Mouse (Mus musculus): ENCODE results near the gene Fig4.

The Fig4 gene

DNA sequence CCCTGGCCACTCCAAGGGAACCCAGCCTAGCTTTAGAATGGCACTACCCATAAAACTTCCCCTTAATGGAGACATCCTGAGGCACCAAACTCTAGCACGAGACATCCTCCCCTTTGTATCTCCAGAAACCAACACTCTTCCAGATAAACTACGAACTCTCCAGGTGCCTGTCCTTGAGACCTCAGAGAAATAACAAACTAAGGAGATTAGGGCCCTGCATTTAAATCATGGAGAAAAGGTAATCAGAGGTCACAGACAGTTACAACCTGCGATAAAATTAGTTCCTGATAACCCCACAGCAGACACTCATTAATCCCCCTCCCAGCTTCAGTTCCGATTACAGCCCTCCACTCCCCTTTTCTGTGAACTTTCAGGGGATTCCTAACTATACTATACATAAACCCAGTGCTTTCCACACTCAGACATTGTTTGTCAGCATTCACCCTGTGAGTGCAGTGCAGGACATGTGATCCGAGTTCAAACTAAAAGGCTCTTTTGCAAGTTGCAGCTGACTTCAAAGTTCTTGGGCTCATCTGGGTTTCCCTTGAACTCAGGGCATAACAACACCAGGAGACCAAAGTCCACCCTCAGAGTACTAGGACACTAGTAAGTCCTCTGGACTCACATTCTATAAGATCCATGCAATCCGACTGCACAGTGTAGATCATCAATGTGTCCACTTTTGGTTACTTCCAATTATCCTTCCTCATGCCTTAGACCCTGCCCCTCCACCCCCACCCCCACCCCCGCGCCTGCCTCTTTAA, 42.6 kb downstream of the Fig4 start:
- no peak for DNase-seq

DNA sequence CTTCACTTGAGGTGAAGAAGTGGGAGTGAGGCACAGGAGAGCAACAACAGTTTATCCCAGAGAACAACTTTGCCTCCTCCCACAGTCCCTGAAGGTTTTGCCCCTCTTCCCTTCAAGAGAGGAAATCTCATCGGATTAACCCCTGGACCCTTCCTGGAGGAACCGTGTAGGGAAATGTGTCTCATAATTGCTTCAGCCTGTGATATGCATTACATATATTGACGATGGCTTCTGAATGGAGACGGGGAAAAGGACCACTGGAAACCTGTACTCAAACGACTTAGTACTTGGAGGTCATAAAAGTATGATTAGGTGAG, 52.4 kb downstream of the Fig4 start:
- DNase-seq: no peak

DNA sequence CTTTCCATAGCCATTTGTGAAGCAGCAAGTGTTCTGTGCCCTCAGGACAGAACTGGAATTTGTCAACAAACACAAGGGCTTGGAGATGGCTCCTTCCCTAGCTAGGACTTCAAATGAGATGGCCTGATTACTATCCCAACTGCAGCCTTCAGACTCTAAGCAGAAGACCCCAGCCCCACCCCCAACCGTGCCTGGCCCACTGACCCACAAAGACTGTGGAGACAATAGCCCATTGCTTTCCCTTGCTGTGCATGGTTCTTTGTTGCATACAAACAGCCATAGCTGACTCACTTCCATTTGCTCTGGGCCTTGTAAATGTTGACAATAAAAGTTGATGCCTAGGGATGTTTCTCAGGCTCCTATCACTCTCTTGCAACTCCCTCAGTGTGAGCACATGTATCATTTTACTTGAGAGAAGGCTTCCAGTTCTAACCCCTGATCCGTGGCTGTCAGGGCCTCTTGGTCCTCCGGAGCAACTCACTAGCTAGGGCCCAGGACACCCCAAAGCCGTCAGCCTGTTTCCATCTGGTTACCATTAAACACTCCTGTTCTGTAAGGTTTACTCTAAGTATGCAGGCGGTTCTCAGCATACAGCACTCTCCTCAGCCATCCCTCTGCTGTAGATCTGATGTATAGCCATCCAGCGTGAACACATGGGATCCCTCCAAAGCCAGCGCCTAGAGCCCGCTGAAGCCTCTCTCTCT, 52.9 kb downstream of the Fig4 start:
- DNase-seq: no peak

DNA sequence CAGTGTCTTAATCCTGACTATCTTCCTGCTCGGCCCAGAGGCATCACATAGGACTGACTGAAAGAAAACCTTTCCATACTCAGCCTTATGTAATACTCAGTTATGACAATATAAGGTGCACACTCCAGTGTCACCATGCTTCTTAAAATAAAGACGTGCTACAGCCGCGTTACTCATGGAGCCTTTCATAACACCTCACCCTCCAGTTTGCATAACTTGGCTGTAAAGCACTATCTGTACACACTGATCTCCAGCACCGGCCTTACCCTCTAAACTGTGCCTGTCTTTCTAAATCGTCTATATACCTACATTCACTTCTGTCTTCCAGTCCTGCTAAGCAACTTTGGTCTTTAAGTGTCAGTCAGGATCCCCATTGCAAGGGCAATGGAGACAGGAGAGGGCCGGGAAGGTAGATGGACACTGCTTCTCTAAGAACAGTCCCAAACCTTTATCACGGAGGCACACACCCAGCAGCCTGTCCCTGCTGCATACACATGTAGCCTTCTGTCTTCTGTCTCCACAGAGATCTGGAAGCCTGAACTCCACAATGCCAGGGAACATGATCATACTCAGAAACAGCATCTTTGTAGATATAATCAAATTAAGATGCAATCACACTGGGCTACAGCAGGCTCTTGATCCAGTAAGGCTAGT, 53.9 kb downstream of the Fig4 start:
- DNase-seq: no peak

DNA sequence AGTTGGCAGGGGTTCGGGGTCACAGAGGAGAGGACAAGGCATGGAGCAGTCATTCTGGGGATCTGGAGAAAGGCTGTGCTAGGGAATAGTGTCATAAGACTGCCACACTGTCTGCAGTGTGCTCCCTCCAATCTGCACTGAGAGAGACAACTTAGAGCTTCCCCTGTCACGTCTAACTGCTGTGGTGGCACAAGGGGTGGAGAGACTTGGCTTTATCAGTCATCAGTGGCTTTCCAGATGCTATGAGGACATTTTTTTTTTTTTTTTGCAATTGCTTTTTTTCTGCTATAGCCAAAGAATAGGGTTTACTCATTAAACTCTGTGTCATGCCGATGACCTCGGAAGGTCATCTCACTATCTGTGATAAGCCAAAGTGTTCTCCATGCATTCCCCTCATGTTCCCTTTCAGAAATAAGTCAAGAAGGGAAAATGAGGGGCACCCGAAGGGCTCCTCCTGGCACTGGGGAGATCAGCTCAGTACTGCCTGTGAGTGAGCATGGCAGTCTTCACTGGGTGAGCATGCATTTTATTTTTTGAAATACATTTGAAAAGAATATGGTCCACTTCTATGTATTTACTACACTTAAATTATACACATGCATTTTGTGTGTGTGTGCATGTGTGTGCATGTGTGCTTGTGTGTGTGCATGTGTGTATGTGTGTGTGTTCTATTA, 55.1 kb downstream of the Fig4 start:
- no peak for DNase-seq

DNA sequence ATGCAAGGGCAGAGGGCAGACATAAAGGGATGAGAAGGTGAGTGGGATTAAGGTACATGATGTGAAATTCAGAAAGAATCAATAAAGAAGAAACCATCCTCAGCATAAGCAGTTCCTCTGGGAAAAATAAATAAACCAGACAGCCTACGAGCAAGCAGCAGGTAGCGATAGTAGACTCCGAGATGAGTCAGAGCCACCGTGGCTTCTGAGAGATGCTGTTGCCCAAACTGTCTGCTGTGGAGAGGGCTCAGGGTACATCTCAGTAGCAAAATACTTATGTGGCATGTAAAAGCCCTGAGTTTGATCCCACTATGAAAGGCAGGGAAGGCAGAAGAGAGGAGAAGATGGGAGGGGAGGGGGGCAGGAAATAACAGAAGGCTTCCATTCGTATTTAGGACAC, 56.9 kb downstream of the Fig4 start:
- no peak for DNase-seq

DNA sequence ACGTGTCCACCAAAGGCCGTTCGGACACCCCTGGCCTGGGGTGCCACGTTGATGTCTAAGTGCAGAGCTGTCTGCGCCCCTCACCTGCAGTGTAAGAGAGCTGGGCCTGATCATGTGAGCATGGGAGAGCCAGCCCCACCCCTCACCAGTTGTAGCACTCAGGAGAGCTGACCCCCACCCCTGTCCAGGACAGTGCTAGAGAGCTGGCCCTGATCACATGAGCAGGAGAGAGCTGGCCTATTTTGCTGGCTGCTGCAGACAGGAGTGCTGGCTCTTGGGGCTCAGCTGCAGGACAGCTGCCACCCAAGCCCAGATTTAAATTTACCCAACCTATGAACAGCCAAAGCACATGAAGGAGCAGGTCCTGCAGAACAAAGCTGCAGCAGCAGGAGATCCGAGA, 57.6 kb downstream of the Fig4 start:
- no peak for DNase-seq

DNA sequence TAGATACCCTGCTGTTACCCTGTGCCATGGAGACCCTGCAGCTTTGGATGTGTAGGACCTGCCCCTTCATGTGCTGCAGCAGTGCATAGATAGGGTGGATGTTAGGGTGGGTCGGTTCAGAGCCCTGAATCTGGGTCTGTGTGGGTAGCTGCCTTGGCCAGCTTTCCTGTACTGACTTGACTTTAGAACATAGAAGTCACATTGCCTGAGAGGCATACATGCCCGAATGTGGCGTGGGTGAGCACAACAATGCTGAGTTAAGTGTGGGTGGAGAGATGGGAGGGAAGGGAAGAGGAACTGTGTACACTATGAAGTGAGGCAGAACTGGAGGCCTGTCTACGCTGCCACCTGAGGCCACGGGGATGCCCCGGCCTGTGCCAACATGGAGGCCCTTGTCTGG, 58.0 kb downstream of the Fig4 start:
- DNase-seq: no peak

DNA sequence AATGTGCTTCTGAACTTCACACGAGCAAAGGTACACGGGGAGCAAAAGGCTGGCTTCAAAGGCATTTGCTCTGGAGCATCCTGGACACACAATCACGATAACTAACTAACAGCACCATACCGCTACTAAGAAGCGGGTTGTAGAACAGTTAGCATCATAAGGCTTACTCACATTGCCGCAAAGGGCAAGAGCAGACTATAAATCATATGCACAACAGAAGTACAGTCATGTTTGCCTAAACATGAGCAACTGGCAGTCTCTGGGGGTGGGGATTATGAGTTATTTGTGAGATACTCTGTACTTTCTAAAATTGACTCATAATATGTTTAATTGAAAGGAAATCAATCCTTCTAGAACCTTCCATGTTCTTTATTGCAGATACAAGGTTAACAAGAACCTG, 59.1 kb downstream of the Fig4 start:
- DNase-seq: no peak

DNA sequence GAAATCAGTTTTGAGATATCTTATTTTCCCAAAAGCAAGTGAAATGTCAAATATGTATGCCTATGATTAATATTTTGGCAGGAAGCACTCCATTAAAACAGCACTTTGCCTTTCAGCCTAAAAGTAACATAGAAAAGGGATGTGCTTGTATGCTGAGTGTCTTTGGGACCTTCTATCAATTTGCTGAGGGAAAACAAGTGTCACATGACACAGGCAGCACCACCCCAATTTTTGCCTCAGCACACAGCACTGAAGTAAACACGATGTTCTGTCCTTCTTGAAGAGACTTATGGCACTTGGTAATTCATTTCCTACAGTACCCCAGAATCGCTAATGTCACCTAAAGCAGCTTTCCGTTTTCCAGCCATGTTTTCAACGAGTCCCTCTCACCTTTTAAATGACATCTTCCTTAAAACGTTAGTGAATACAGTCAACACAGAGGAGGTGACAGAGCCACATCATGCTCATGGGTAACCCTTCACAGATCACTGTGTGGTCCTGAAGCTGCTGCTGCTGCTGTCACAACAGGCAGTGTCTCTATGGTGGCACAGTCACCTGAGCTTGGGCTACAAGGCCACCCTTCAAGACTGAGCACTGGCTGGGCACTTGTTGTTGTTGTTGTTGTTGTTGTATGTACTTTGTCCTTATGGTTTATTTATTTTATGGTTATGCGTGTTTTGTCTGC, 61.4 kb downstream of the Fig4 start:
- no peak for DNase-seq

DNA sequence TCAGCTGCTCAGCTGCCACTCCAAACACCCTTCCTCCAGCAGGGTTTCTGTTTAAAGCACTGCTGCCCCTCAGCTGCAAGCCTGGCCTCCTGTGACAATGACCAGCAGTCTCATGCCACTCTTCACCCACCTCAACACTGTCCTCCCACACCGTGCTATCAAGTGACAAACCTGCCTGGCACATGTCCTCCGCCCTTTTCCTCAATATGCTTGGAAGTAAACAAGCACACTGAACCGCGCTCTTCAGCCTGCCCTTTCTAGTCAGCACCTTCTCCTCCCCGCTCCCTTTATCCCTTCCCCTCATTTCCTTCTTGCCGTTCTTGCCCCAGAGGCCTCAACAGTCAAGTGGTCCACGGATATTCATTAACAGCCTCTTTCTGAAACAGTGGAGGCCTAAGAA, 62.0 kb downstream of the Fig4 start:
- DNase-seq: no peak

DNA sequence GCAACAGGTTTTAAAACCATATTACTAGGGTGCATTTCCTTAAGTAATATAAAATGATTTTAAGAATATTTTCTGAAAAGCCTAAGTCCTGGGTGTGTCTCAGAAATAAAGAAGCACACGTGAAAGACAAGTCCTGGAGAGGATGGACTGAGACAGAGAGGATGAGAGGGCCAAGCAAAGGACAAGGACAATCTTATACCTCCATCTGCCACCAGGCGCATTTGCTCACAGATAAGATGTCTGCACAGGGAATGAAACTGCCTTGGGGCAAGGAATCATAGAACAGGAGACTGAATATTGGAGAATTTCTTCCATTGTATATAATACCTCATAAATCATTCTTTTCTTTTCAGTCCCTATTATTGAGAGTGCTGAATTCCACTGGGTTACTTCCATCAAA, 67.0 kb downstream of the Fig4 start:
- no peak for DNase-seq

DNA sequence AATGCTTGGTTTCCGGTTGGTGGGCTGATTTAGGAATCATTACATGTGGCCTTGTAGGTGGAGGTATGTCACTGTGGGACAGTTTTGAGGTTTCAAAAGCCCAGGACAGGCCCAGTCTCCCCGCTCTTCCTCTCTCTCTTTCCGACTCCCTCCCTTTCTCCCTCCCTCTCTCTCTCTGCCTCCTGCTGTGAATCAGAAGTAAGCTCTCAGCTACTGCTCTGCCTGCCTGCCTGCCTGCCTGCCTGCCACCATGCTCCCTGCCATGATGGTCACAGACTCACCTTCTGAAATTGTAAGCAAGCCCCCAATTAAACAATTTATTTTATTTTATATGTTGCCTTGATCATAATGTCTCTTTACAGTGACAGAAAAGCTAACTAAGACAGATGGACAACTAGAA, 67.5 kb downstream of the Fig4 start:
- DNase-seq: no peak

DNA sequence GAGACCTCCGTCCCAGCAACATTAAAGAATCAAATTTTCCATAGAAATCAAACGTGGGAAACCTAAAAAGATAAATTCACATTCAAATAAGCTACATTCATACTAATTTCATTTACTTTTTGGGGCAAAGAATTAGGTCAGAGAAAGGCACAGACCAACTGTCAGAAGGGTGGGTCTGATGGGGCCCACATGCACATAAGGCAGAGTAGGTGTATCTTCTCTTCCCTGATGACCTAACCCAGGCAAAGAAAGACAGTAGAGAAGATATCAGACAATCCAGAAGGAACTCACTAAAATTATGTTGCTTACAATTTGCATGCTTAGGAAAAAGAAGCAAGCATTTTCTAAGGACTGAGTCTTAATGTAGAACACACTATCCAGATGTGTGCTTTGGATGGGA, 67.9 kb downstream of the Fig4 start:
- DNase-seq: no peak

DNA sequence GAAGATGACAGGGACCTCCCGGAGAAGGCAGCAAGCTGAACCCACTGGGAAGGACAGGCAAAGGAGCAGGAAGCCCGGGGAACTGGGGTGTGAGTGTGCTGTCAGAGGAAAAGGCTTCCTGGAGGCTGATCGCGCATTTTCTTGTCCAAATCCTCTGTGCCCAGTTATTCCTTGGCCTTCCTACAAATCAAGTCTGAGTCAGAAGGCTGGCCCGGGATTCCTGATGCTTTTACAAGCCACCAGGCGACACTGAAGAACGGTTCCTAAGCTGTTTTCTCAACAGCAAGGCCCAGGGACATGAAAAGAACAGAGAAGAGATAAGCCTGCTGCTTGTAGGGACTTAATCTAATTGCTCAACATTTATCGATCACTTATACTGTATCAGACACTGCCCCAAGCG, 68.5 kb downstream of the Fig4 start:
- no peak for DNase-seq

DNA sequence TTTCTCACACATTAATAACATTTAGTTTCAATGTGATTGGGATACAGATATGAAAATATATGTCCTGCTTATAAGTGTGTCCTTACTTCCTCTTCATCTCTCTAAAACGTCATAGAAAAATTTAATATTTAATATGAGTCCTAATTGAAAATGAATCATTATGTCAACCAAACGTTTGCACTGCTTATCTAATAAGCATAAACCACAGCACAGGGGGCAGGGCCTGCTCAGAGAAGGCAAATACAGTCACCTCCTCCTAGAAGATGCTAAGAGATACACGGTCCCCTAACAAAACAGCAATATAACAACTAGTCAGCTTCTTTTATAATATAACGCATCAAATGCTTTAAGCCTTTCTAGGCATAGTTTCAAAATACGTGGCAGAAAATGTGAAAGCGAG, 69.9 kb downstream of the Fig4 start:
- no peak for DNase-seq

DNA sequence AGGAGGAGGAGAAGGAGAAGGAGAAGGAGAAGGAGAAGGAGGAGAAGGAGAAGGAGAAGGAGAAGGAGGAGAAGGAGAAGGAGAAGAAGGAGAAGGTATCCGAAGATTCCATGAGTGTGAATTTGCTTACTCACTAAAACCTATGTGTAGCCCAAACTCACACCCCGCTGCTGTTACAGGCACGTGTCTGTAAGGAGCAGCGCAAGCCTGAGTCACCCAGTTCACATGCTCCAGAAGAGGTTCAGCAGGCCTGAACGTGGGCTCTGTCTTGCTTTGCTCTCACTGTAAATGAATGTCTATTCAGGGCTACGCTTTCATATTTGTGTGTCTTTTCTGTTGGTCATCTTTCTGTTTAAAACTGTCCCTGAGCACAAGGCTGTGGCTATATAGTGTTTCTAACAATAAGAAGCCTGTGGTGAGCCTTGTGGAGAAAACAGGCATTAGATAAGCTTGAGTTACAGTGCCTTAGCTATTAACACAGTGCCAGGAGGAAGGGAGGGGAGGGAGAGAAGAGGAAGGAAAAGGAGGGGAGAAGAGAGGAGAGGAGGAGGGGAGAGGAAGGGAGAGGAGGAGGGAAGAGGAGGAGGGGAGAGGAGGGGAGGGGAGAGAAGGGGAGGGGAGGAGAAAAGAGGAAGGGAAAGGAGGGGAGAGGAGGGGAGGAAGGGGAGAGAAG, 71.8 kb downstream of the Fig4 start:
- no peak for DNase-seq

DNA sequence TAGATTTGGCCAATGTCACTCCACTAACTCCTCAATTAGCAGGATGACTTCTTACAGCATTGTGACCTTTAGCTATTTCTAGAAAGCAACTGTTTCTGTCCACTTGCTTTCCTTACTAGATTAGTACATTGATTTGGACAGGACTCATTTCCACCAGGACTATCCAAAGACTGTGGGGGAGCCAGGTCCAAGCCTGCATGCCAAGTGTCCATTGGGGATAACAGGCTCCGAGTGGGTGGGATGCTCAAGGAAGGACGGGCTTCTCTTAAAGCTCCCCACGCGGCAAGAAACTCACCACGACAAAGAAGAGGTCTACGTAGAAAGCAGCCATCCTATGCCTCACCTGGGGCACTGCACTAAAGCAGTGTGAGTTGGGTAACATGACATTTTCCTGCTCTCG, 75.4 kb downstream of the Fig4 start:
- no peak for DNase-seq

DNA sequence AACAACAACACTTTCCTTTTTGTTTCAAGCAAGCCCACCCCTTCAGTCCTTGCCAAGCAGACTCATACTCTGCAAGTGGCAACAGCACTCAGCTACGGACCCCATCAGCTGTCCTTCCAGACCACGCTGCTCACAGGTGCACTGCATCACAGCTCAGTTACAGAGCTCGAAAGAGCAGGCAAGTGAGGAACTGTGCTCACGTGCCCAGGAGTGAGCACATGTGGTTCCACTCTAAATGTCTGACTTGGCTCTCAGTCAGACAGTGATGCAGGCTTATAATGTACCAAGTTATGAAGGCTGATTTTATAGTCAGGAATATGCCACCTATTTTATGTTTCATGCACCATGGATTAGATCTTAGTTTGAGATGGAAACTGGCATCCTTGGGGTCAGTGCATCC, 79.6 kb downstream of the Fig4 start:
- no peak for DNase-seq

DNA sequence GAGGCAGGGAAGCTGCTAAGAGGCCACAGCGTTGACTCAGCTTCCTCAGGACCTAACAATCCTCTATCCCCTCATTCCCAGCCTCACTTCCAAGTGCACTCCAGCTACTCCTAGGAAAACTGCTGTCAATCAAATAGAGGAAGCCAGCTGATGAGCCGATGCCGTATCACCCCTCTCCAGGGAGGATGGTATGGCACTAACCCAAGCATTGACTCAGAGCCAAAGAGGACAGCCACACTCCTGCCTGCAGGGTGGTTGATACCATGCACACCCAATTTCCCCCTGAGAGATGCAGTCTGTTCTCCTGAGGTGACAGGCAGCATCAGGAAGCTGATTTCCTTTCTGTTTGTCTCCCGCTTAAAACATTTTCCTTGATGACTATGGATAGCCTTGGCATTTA, 81.9 kb downstream of the Fig4 start:
- DNase-seq: no peak

DNA sequence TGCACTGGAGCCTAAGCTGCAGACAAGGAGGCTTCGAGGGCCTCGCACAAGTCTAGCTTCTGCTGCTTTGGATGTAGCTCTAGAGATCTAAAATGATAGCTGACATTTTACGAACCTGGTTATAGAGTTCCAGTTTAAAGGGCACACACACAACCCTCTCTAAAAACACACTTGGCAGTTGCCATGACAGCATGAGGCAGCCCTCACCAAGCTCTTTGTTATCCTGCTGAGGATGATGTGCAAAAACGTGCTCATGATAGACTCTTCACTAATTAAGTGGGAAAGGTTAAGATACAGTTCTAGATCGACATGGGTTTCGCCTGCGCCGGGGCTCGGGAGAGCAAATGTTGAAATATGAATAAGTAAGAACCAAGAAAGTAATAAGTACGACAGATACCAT, 84.2 kb downstream of the Fig4 start:
- no peak for DNase-seq

DNA sequence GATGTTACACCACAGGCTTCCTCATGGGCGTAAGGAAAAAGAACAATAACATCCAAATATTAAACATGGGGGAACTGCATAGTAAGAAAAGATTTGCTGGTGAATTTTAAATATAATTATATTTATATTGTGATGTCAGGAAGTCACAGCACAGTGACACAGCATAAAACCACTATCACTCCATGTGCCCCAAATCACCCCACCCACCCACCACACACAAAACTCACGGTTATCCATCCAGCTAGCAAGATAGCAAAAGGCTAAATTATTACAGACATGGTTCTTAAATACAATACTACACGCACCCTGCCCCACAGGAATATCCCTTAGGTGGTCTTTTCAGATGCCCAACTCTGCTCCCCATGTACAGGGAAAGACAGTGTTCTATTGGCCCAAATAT, 89.0 kb downstream of the Fig4 start:
- no peak for DNase-seq

DNA sequence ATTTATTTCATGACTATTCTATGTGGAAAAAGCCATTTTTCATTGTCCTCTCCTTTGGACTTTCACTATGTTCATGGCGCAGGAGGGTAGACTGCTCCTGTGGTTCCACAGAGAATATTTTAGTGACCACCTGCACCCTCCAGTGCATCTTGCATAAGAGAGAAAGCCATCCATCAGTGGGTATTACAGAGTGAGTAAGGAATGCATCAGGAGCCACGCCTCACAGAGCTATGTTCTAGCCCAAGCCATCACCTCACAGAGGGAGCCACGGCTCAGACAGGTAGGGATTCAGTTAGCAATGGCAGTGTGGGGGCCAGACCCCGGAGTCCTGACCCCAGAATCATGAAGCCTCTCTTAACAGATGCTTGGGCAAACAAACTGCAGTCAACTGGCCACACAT, 93.5 kb downstream of the Fig4 start:
- DNase-seq: no peak
